Mouse (Mus musculus): ENCODE measurements around the gene Rarb. TPM values are rescaled to one million over a fixed set of nuclear protein-coding genes. Genes with fewer than 3 reads are reported as not detected.

Gene Rarb
- total RNA-seq, 2 experiments from 2014 or later, result 7.0 to 11.0 TPM

DNA sequence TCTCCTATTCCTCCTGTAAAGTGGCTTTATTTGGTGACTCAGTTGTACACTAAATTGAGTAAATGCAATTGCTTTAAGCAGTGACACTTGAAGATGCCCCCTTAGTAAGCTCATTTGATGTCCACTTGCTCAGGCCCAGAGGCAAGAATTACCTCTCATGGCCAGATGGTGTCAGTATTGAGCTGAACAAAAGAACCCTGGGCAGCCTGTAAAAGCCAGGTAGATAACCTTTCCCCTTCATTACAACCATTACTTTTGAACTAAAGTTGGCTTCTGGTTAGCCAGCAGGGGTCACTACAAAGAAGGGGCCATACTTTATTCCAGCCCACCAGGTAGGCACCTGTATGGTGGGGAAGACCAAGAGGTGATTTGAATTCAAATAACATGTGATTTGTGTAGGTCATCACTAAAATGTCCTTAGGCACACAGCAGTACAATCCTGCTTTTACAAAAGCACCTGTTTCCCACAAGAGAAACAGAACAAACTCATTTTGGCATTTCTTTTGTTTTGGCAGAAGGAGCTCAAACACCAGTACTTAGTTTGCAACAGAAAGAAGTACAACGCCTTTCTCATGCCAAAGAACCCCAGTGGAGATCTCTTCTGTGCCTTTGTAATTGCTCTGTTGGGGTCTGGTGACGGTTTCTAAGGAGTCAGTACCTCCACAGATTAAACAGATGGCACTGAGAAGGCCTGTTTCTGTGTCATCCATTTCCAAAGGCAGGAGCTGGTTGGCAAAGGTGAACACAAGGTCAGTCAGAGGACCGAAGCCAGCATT is 384.4 kb downstream of the Rarb start:
- DNase-seq, result peak; percentile 47

DNA sequence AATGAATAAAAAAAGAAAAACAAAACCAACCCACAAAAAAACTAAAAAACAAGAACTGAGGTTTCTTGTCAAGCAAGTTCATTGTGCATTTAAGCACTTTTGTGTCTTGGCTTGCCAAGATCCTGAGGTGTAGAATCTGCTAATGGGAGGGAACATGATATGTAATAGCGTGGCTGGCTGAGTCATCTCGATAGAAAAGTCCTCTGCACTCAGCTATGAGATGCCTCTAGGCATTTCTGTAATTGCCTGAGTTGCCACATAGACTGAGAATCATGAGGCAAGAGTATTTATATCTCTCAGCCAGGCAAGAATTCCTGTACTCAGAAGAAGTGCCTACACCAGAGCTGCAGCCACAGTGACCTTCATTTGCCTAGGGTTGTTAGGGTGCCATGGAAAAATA is 385.8 kb downstream of the Rarb start:
- no peak for DNase-seq

DNA sequence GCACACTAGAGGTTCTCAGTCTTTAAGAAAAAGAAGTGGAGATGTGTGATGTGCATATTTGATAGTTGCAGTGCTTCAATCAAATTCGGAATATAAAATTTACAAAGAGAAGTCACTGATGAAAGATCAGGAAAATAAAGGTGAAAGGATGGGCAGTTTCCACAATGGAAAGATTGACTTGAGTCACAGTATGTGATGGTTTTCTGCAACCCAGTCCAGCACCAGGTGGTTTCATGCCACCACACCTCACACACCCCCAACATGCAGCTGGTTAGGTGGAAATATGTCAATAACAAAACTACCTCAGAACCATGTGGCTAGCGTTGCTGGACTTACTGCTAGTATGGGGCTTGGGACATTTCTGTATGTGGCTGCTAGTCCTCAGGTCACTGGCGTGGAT is 386.4 kb downstream of the Rarb start:
- no peak for DNase-seq

DNA sequence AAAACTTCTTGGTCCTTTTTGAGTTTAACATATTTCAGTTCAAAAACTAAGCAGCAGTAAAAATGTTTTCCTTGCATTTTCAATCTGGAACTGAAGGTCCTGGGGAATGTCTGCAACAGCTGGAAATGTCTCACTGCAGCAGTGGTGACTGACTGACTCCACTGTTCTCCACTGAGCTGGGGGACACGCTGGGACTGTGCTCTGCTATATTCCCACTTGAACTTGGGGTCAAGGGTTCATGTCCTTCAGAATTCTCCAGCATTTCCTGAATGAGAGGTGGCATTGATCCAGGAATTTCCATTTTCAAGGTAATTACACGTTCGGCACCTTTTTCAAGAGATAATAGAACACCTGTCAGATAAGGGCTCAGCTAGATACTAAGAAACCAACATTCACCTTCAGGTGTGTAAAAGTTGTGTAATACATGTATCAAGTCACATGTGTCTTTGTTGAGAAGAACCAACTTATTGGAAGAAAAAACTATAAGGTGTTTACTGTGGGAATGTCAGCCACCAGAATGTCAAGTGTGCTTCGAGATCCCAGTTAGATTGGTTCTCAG is 386.9 kb downstream of the Rarb start:
- DNase-seq, result no peak

DNA sequence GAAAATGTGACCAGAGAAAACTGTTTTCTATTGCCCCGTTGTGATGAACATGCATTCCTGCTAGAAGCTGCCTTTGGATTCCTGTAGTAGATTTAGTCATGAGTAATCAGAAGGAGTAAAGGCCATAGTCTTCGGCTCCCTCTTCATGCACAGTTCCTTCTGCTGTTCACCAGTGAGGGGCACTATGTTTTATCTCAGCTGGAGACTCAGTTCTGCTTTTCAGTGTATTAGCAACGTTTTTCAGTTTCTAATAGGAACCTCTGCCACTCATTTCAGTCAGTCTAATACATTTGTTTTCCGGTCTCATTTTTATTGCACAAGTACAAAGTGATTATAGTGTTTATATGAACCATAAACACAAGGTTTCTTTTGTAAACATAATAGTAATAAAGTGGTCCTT is 391.4 kb downstream of the Rarb start:
- DNase-seq, result no peak

DNA sequence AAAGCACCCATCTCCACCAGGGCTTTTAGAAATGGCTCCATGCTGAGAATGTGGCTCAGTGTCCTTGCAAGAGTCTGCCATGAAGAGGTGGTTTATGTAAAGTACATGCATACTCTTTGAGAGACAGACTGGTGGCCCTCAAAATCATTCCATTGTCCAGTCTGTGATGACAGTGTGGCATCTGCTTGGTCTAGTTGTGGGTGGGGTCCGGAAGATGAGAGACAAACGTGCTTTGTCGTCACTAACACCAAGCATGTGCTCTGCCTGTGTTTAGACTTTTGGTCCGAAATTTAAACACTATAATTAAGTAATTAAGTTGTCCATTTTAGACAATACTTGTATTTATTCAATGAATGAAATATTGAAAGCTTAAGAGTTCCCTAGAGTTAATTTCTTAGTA is 404.8 kb downstream of the Rarb start:
- DNase-seq, result no peak

DNA sequence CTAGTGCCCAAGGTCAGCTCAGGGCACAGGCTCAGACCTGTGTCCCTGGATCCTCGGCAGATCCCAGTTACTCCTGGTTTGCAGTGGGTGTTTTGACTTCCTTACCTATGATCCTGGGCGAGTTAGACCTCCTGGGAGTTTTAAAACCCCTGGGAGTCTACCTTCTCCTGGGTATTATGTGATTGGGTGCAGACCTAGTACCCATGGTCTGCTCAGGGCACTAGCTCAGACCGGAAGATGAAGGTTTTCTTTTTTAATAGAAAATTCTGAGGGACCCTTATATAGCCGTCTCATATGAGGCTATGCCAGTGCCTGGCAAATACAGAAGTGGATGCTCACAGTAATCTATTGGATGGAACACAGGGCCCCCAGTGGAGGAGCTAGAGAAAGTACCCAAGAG is 413.8 kb downstream of the Rarb start:
- DNase-seq, result no peak

DNA sequence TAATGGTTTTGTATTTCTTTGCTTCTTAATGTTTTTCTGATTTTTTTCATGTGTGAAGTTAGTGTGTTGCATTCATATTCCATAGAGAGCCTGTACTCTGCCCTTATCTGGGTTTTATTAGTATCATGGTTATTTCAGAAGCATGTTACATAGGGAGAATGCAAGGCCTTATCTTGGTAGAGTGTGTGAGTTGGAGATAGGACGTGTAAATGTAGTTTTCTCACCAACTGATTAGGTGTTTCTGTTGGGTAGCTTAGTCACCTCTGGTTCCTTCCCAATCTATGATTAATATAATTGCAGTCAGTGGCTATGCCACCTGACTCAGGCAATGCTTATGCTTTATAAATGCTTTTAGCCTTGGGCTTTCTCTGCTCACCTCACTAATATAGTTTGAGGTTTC is 434.2 kb downstream of the Rarb start:
- DNase-seq, result no peak

Measured in gastrocnemius, postnatal 10 days (tissue).